10 mouse cellular contexts compared by ENCODE assay signal in the genomic region with DNA sequence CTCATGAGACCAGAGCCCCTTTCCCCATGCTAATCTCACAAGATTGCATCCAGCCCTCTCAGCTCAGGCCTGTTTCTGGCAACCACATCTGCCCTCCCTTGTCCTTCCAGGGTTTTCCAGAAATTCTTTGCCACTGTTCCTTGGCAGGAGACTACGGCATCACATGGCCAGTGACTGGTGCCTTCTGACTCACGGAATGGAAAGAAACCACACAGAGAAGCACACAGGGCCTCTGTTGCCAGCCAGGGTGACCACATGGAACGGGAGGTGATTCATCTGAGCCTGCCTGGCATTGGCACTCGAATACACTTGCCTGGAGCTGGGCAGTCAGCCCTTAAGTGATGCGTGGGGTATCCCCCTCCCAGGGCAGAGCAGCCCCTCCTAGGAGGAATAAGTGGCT. TPM values are rescaled to one million over a fixed set of nuclear protein-coding genes. Genes with fewer than 3 reads are reported as not detected.
A peak's percentile ranks its signal among the peaks of the same experiment; 100 is the strongest.
DNase-seq lines count a peak whose midpoint lies in the region; ATAC-seq and TF ChIP-seq lines count a peak whose summit lies in the region.
"Had no signal": no experiment of that assay in that cellular context is flagged by ENCODE, and none has a peak within 500 bp of the region (broad histone marks: within the 10 kb centered on the region; RNA-seq: fewer than 3 reads in every experiment).

No protein-coding gene starts in this region.

- 64% methylated on average over 5 of the region's 5 CpGs for WGBS in hindbrain, embryonic 14.5 days
- 75% methylated on average over 5 of the region's 5 CpGs for WGBS in hindbrain, embryonic 11.5 days
- 49% methylated on average over 5 of the region's 5 CpGs for WGBS in embryonic facial prominence, embryonic 15.5 days
- 65% methylated on average over 5 of the region's 5 CpGs for WGBS in liver, postnatal 0 days (ENCODE audit: insufficient replicate concordance)
- 67% methylated on average over 5 of the region's 5 CpGs for WGBS in forebrain, embryonic 16.5 days

- H3K27ac ChIP-seq in hindbrain, embryonic 14.5 days, result no peak overlapping the region
- no peak overlapping the region for H3K27ac ChIP-seq in hindbrain, embryonic 11.5 days (ENCODE audit: low read depth, low read length)
- H3K27ac ChIP-seq in embryonic facial prominence, embryonic 15.5 days (replicated peaks), result no peak overlapping the region
- H3K27ac ChIP-seq in liver, postnatal 0 days (ENCODE audit: low read depth), result no peak overlapping the region
- no peak overlapping the region for H3K27ac ChIP-seq in forebrain, embryonic 16.5 days (ENCODE audit: low read length)
- H3K27ac ChIP-seq: embryonic facial prominence, embryonic 12.5 days; liver, embryonic 15.5 days had no signal

- no peaks in the 10 kb centered on the region for H3K4me1 ChIP-seq in hindbrain, embryonic 14.5 days (replicated peaks; ENCODE audit: control insufficient read depth, insufficient read depth, low read length)
- H3K4me1 ChIP-seq in hindbrain, embryonic 11.5 days (replicated peaks; ENCODE audit: control insufficient read depth, insufficient read depth, low read length), result no peaks in the 10 kb centered on the region
- H3K4me1 ChIP-seq in embryonic facial prominence, embryonic 15.5 days, result peaks cover 13% of the 10 kb centered on the region
- H3K4me1 ChIP-seq in liver, postnatal 0 days (ENCODE audit: insufficient read depth), result no peaks in the 10 kb centered on the region
- no peaks in the 10 kb centered on the region for H3K4me1 ChIP-seq in forebrain, embryonic 16.5 days (replicated peaks; ENCODE audit: control insufficient read depth, insufficient read depth, low read length)
- H3K4me1 ChIP-seq: embryonic facial prominence, embryonic 12.5 days; liver, embryonic 15.5 days had no signal

- no peaks in the 10 kb centered on the region for H3K27me3 ChIP-seq in hindbrain, embryonic 14.5 days (ENCODE audit: control insufficient read depth, insufficient read depth, low read length)
- no peaks in the 10 kb centered on the region for H3K27me3 ChIP-seq in hindbrain, embryonic 11.5 days (ENCODE audit: control insufficient read depth, insufficient read depth, low read length)
- H3K27me3 ChIP-seq in embryonic facial prominence, embryonic 15.5 days, result no peaks in the 10 kb centered on the region
- no peaks in the 10 kb centered on the region for H3K27me3 ChIP-seq in liver, postnatal 0 days (ENCODE audit: insufficient read depth, low read length)
- no peaks in the 10 kb centered on the region for H3K27me3 ChIP-seq in forebrain, embryonic 16.5 days (replicated peaks; ENCODE audit: control insufficient read depth, insufficient read depth, low read length)
- H3K27me3 ChIP-seq: embryonic facial prominence, embryonic 12.5 days had no signal

- DNase-seq in hindbrain, embryonic 14.5 days (ENCODE audit: low spot score), result no peak
- DNase-seq in hindbrain, embryonic 11.5 days (ENCODE audit: low spot score), result no peak
- peak; percentile 98 for DNase-seq in adipocyte (ENCODE audit: low spot score)
- peak; percentile 57 to 83 for DNase-seq in kidney, postnatal 25 days
- DNase-seq in lung, postnatal 4 days, result peak; percentile 45 to 66
- DNase-seq in liver, postnatal 0 days, result no peak

- H3K9me3 ChIP-seq in hindbrain, embryonic 14.5 days (ENCODE audit: control insufficient read depth, low read length), result no peaks in the 10 kb centered on the region
- H3K9me3 ChIP-seq in hindbrain, embryonic 11.5 days (ENCODE audit: control insufficient read depth, low read length), result no peaks in the 10 kb centered on the region
- no peaks in the 10 kb centered on the region for H3K9me3 ChIP-seq in embryonic facial prominence, embryonic 15.5 days (replicated peaks)
- H3K9me3 ChIP-seq in liver, postnatal 0 days (ENCODE audit: low read length), result no peaks in the 10 kb centered on the region
- no peaks in the 10 kb centered on the region for H3K9me3 ChIP-seq in forebrain, embryonic 16.5 days (ENCODE audit: control insufficient read depth, low read length)
- H3K9me3 ChIP-seq: embryonic facial prominence, embryonic 12.5 days; liver, embryonic 15.5 days had no signal

- H3K4me3 ChIP-seq in hindbrain, embryonic 14.5 days (replicated peaks; ENCODE audit: low read length), result no peak overlapping the region
- H3K4me3 ChIP-seq in hindbrain, embryonic 11.5 days (ENCODE audit: low read depth, low read length), result no peak overlapping the region
- no peak overlapping the region for H3K4me3 ChIP-seq in embryonic facial prominence, embryonic 15.5 days (replicated peaks)
- H3K4me3 ChIP-seq in liver, postnatal 0 days (ENCODE audit: low read depth, low read length), result no peak overlapping the region
- H3K4me3 ChIP-seq in forebrain, embryonic 16.5 days (replicated peaks; ENCODE audit: low read length), result no peak overlapping the region
- H3K4me3 ChIP-seq: embryonic facial prominence, embryonic 12.5 days; liver, embryonic 15.5 days had no signal

- no peak overlapping the region for H3K9ac ChIP-seq in hindbrain, embryonic 14.5 days
- H3K9ac ChIP-seq in hindbrain, embryonic 11.5 days (ENCODE audit: low read depth, low read length), result no peak overlapping the region
- H3K9ac ChIP-seq in embryonic facial prominence, embryonic 15.5 days, result no peak overlapping the region
- no peak overlapping the region for H3K9ac ChIP-seq in liver, postnatal 0 days (replicated peaks)
- no peak overlapping the region for H3K9ac ChIP-seq in forebrain, embryonic 16.5 days (replicated peaks; ENCODE audit: low read depth, low read length)
- H3K9ac ChIP-seq: embryonic facial prominence, embryonic 12.5 days; liver, embryonic 15.5 days had no signal

- TF ChIP-seq CTCF in liver, postnatal 0 days (IDR thresholded peaks at IDR 0.05; ENCODE audit: low read depth), result no peak

- TF ChIP-seq EP300 in liver, postnatal 0 days (IDR thresholded peaks at IDR 0.05; ENCODE audit: low read depth), result no peak

- H3K36me3 ChIP-seq in hindbrain, embryonic 14.5 days (replicated peaks; ENCODE audit: control insufficient read depth, insufficient read depth), result no peaks in the 10 kb centered on the region
- no peaks in the 10 kb centered on the region for H3K36me3 ChIP-seq in hindbrain, embryonic 11.5 days (ENCODE audit: control insufficient read depth, insufficient read depth, low read length)
- H3K36me3 ChIP-seq in embryonic facial prominence, embryonic 15.5 days, result no peaks in the 10 kb centered on the region
- no peaks in the 10 kb centered on the region for H3K36me3 ChIP-seq in liver, postnatal 0 days (replicated peaks; ENCODE audit: insufficient read depth, low read length)
- H3K36me3 ChIP-seq in forebrain, embryonic 16.5 days (ENCODE audit: control insufficient read depth, insufficient read depth), result no peaks in the 10 kb centered on the region
- H3K36me3 ChIP-seq: embryonic facial prominence, embryonic 12.5 days; liver, embryonic 15.5 days had no signal

- H3K4me2 ChIP-seq in hindbrain, embryonic 14.5 days (replicated peaks), result no peak overlapping the region
- H3K4me2 ChIP-seq in hindbrain, embryonic 11.5 days (replicated peaks; ENCODE audit: low read depth, low read length), result no peak overlapping the region
- no peak overlapping the region for H3K4me2 ChIP-seq in embryonic facial prominence, embryonic 15.5 days (replicated peaks)
- H3K4me2 ChIP-seq in liver, postnatal 0 days (ENCODE audit: low read depth, low read length), result no peak overlapping the region
- no peak overlapping the region for H3K4me2 ChIP-seq in forebrain, embryonic 16.5 days (ENCODE audit: low read length)
- H3K4me2 ChIP-seq: embryonic facial prominence, embryonic 12.5 days; liver, embryonic 15.5 days had no signal

- peak; percentile 61; the same call in 1 of the 2 replicates for ATAC-seq in hindbrain, embryonic 14.5 days (ENCODE audit: low FRiP score)
- no peak for ATAC-seq in hindbrain, embryonic 11.5 days (ENCODE audit: low FRiP score)
- peak; percentile 65 for ATAC-seq in embryonic facial prominence, embryonic 15.5 days (ENCODE audit: insufficient number of reproducible peaks, low FRiP score, low TSS enrichment, low read depth)
- ATAC-seq in liver, postnatal 0 days, result no peak
- no peak for ATAC-seq in forebrain, embryonic 16.5 days

RNA-seq across cellular contexts. Expression of a gene that starts 25.6 kb away (rescaled TPM):
- 161 and 166 TPM in 2 replicates for polyA plus RNA-seq in hindbrain, embryonic 14.5 days (2014; fragmentation: Nextera tagmentation; extraction: Ambion mirVana)
- polyA plus RNA-seq in hindbrain, embryonic 11.5 days (2014; fragmentation: Nextera tagmentation; extraction: Ambion mirVana), result 85.1 and 85.4 TPM in 2 replicates
- 106 and 114 TPM in 2 replicates for polyA plus RNA-seq in embryonic facial prominence, embryonic 15.5 days (2015; fragmentation: Nextera tagmentation; extraction: Ambion mirVana)
- polyA plus RNA-seq in liver, postnatal 0 days (2015; fragmentation: Nextera tagmentation; extraction: Ambion mirVana), result 36.6 and 37.0 TPM in 2 replicates
- polyA plus RNA-seq in forebrain, embryonic 16.5 days (2015; fragmentation: Nextera tagmentation; extraction: Ambion mirVana), result 94.8 and 101 TPM in 2 replicates

RNA-seq across cellular contexts. Expression of a gene that starts 33.4 kb away (rescaled TPM):
- 35.9 and 38.0 TPM in 2 replicates for polyA plus RNA-seq in hindbrain, embryonic 14.5 days (2014; fragmentation: Nextera tagmentation; extraction: Ambion mirVana)
- 35.4 and 39.7 TPM in 2 replicates for polyA plus RNA-seq in hindbrain, embryonic 11.5 days (2014; fragmentation: Nextera tagmentation; extraction: Ambion mirVana)
- polyA plus RNA-seq in embryonic facial prominence, embryonic 15.5 days (2015; fragmentation: Nextera tagmentation; extraction: Ambion mirVana), result 16.6 and 17.9 TPM in 2 replicates
- 3.8 and 4.4 TPM in 2 replicates for polyA plus RNA-seq in liver, postnatal 0 days (2015; fragmentation: Nextera tagmentation; extraction: Ambion mirVana)
- 54.0 and 56.3 TPM in 2 replicates for polyA plus RNA-seq in forebrain, embryonic 16.5 days (2015; fragmentation: Nextera tagmentation; extraction: Ambion mirVana)

Comparison
In these comparisons a context has a peak if more than half of its experiments do, and no peak if none do; other contexts are left out.
1. ATAC-seq: peak in hindbrain, embryonic 14.5 days (single experiment) and embryonic facial prominence, embryonic 15.5 days (single experiment); none in hindbrain, embryonic 11.5 days (single experiment), liver, postnatal 0 days (single experiment) and forebrain, embryonic 16.5 days (single experiment).
2. DNase-seq: peak in adipocyte (single experiment), kidney, postnatal 25 days (2 of 2) and lung, postnatal 4 days (2 of 2); none in hindbrain, embryonic 14.5 days (single experiment), hindbrain, embryonic 11.5 days (single experiment) and liver, postnatal 0 days (single experiment).